Mouse (Mus musculus): ENCODE measurements at regions not wholly inside any gene's neighbourhood (a gene's known extent, or its start where the extent isn't known, plus 50 kb on each side); places are given as distances from the start of the nearest gene placed in this dataset.

GRCm38 (mm10) chr14:72371702-72372277, 119.8 kb downstream of the Gm9195 start:
- peak; percentile 59 to 83 for DNase-seq (ENCODE audit: low spot score in 2 of 2)

- DNase-seq (ENCODE audit: low spot score in 2 of 2) = no peak
Measured at GRCm38 (mm10) chr14:72360829-72361520, 130.7 kb downstream of the Gm9195 start.

- DNase-seq (ENCODE audit: low spot score in 2 of 2) = no peak
Measured at GRCm38 (mm10) chr14:72360181-72360580, 131.5 kb downstream of the Gm9195 start.

- DNase-seq (ENCODE audit: low spot score in 2 of 2) = no peak
Measured at GRCm38 (mm10) chr14:72357915-72358314, 133.7 kb downstream of the Gm9195 start.

GRCm38 (mm10) chr14:72342181-72342580, 149.5 kb downstream of the Gm9195 start:
- no peak for DNase-seq (ENCODE audit: low spot score in 2 of 2)

- no peak for DNase-seq (ENCODE audit: low spot score in 2 of 2)
Measured at GRCm38 (mm10) chr14:72341590-72342154, 150.0 kb downstream of the Gm9195 start.

- DNase-seq (ENCODE audit: low spot score in 2 of 2) = no peak
Measured at GRCm38 (mm10) chr14:72338046-72338445, 153.6 kb downstream of the Gm9195 start.

- DNase-seq (ENCODE audit: low spot score in 2 of 2) = no peak
Measured at GRCm38 (mm10) chr14:72303856-72304255, 187.8 kb downstream of the Gm9195 start.

- peak in 1 of 2 experiments; percentile 27 for DNase-seq (ENCODE audit: low spot score in 2 of 2)
Measured at GRCm38 (mm10) chr14:72300026-72300425, 191.6 kb downstream of the Gm9195 start.

- no peak for DNase-seq (ENCODE audit: low spot score in 2 of 2)
Measured at GRCm38 (mm10) chr14:72294631-72295030, 197.0 kb downstream of the Gm9195 start.

GRCm38 (mm10) chr14:72293677-72294387, 197.8 kb downstream of the Gm9195 start:
- DNase-seq (ENCODE audit: low spot score in 2 of 2) = no peak

- no peak for DNase-seq (ENCODE audit: low spot score in 2 of 2)
Measured at GRCm38 (mm10) chr14:72292656-72293299, 198.9 kb downstream of the Gm9195 start.

GRCm38 (mm10) chr14:72277309-72277708, 214.3 kb downstream of the Gm9195 start:
- DNase-seq (ENCODE audit: low spot score in 2 of 2) = no peak

GRCm38 (mm10) chr14:72259255-72259654, 232.4 kb downstream of the Gm9195 start:
- DNase-seq (ENCODE audit: low spot score in 2 of 2) = peak in 1 of 2 experiments; percentile 8

- no peak for DNase-seq (ENCODE audit: low spot score in 2 of 2)
Measured at GRCm38 (mm10) chr14:72241872-72242271, 249.8 kb downstream of the Gm9195 start.

GRCm38 (mm10) chr14:72240272-72240671, 251.4 kb downstream of the Gm9195 start:
- DNase-seq (ENCODE audit: low spot score in 2 of 2) = no peak

- DNase-seq (ENCODE audit: low spot score in 2 of 2) = no peak
Measured at GRCm38 (mm10) chr14:72238344-72238743, 253.3 kb downstream of the Gm9195 start.

GRCm38 (mm10) chr14:72234234-72235075, 257.2 kb downstream of the Gm9195 start:
- no peak for DNase-seq (ENCODE audit: low spot score in 2 of 2)

GRCm38 (mm10) chr14:72227853-72228252, 263.8 kb downstream of the Gm9195 start:
- DNase-seq (ENCODE audit: low spot score in 2 of 2) = no peak

GRCm38 (mm10) chr14:72227441-72227840, 264.2 kb downstream of the Gm9195 start:
- DNase-seq (ENCODE audit: low spot score in 2 of 2) = no peak

GRCm38 (mm10) chr14:72226946-72227345, 264.7 kb downstream of the Gm9195 start:
- no peak for DNase-seq (ENCODE audit: low spot score in 2 of 2)
